Mouse (Mus musculus): Measurements from ENCODE around the gene Olfr796. TPM values are rescaled to one million over a fixed set of nuclear protein-coding genes. Genes with fewer than 3 reads are reported as not detected.

Olfr796 gene
- total RNA-seq (2021): not detected
- not detected in 2 replicates for polyA plus RNA-seq (2012; rRNA removed)
- long read RNA-seq: 0 reads

- TF ChIP-seq CTCF (IDR thresholded peaks at IDR 0.05) (no peak), EP300 (IDR thresholded peaks at IDR 0.05; ENCODE audit: insufficient read depth, low read depth, low read length) (no peak), POLR2A (IDR thresholded peaks at IDR 0.05; ENCODE audit: insufficient read depth, low read depth, low read length) (no peak)
- no peak within 1 kb of the TSS for H3K27ac ChIP-seq
- WGBS: 87% methylated on average over 1 of the region's 1 CpGs
Observed at GRCm38 (mm10) chr10:129612470-129612869, at the start of gene Olfr796. Olfr796 (minus strand) TSS chr10:129612570.

GRCm38 (mm10) chr10:129657394-129657793 is 45.0 kb upstream of the Olfr796 start, which contains the start of gene Olfr800:
Olfr800 (plus strand) TSS chr10:129657694.
- intact Hi-C loops (cut with DNase I): no loop called here
- TF ChIP-seq POLR2A (IDR thresholded peaks at IDR 0.05; ENCODE audit: insufficient read depth, low read depth, low read length) (no peak), CTCF (IDR thresholded peaks at IDR 0.05) (no peak), EP300 (IDR thresholded peaks at IDR 0.05; ENCODE audit: insufficient read depth, low read depth, low read length) (no peak)
- DNase-seq: no peak
- no peaks in the 10 kb centered on the region for H3K4me1 ChIP-seq (ENCODE audit: control insufficient read depth, insufficient read depth, low read length)
- no peaks in the 10 kb centered on the region for H3K79me2 ChIP-seq (replicated peaks; ENCODE audit: control insufficient read depth, insufficient read depth, low read length)
- H3K36me3 ChIP-seq (ENCODE audit: control insufficient read depth, insufficient read depth, low read length): no peaks in the 10 kb centered on the region
- no peak within 1 kb of the TSS for H3K27ac ChIP-seq
- H3K27me3 ChIP-seq (ENCODE audit: control insufficient read depth, insufficient read depth, low read length): no peaks in the 10 kb centered on the region
- no peak within 1 kb of the TSS for H3K9ac ChIP-seq (ENCODE audit: low read depth, low read length)
- no peak within 1 kb of the TSS for H3K4me3 ChIP-seq

More at GRCm38 (mm10) chr10:129612470-129612869, at the start of gene Olfr796:
- no peaks in the 10 kb centered on the region for H3K4me1 ChIP-seq (ENCODE audit: control insufficient read depth, insufficient read depth, low read length)
- no peak within 1 kb of the TSS for H3K9ac ChIP-seq (ENCODE audit: low read depth, low read length)
- DNase-seq: no peak
- H3K4me3 ChIP-seq: no peak within 1 kb of the TSS
- H3K36me3 ChIP-seq (ENCODE audit: control insufficient read depth, insufficient read depth, low read length): no peaks in the 10 kb centered on the region
- no peaks in the 10 kb centered on the region for H3K27me3 ChIP-seq (ENCODE audit: control insufficient read depth, insufficient read depth, low read length)
- intact Hi-C loops (cut with DNase I): no loop called here
- H3K79me2 ChIP-seq (replicated peaks; ENCODE audit: control insufficient read depth, insufficient read depth, low read length): no peaks in the 10 kb centered on the region

- H3K27me3 ChIP-seq (ENCODE audit: control insufficient read depth, insufficient read depth, low read length): no peaks in the 10 kb centered on the region
- no peak overlapping the region for H3K27ac ChIP-seq
- intact Hi-C loops (cut with DNase I): no loop called here
- H3K4me3 ChIP-seq: no peak overlapping the region
- no peak for DNase-seq
- no peak overlapping the region for H3K9ac ChIP-seq (ENCODE audit: low read depth, low read length)
- H3K4me1 ChIP-seq (ENCODE audit: control insufficient read depth, insufficient read depth, low read length): no peaks in the 10 kb centered on the region
- H3K36me3 ChIP-seq (ENCODE audit: control insufficient read depth, insufficient read depth, low read length): no peaks in the 10 kb centered on the region
- WGBS: 61% methylated on average over 1 of the region's 1 CpGs
- TF ChIP-seq POLR2A (IDR thresholded peaks at IDR 0.05; ENCODE audit: insufficient read depth, low read depth, low read length) (no peak), EP300 (IDR thresholded peaks at IDR 0.05; ENCODE audit: insufficient read depth, low read depth, low read length) (no peak)
- H3K79me2 ChIP-seq (replicated peaks; ENCODE audit: control insufficient read depth, insufficient read depth, low read length): no peaks in the 10 kb centered on the region
Observed at GRCm38 (mm10) chr10:129651763-129652162, 39.4 kb upstream of the Olfr796 start.

DNA sequence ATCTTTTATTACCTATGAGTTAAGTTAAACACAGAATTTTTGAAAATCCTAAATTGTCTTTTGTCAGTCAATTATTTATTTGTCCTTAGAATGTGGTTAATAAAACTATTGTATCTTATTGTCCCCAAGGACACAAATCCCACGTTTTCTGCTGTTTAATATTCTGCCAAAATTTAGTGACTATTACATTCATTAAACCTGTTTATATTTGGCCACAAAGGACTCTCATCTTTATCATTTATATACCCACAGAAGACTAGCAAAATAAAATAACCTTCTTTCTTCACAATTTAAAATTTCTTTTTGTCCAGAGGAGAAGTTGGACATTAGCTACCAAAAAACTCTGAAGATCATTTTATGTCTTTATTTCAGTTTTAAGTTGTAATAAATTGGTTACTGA is 24.8 kb upstream of the Olfr796 start, which contains the start of gene Olfr799:
TSS of gene Olfr799 (plus strand) at position 301 of the 400 bp plus-strand sequence.
- Histone ChIP-seq H3K27me3 (ENCODE audit: control insufficient read depth, insufficient read depth, low read length) (no peaks in the 10 kb centered on the region), H3K36me3 (ENCODE audit: control insufficient read depth, insufficient read depth, low read length) (no peaks in the 10 kb centered on the region), H3K4me3 (no peak within 1 kb of the TSS), H3K9ac (ENCODE audit: low read depth, low read length) (no peak within 1 kb of the TSS), H3K27ac (no peak within 1 kb of the TSS), H3K79me2 (replicated peaks; ENCODE audit: control insufficient read depth, insufficient read depth, low read length) (no peaks in the 10 kb centered on the region), H3K4me1 (ENCODE audit: control insufficient read depth, insufficient read depth, low read length) (no peaks in the 10 kb centered on the region)
- intact Hi-C loops (cut with DNase I): no loop called here
- TF ChIP-seq POLR2A (IDR thresholded peaks at IDR 0.05; ENCODE audit: insufficient read depth, low read depth, low read length) (no peak), CTCF (IDR thresholded peaks at IDR 0.05) (no peak), EP300 (IDR thresholded peaks at IDR 0.05; ENCODE audit: insufficient read depth, low read depth, low read length) (no peak)
- no peak for DNase-seq
- 8% methylated on average over 1 of the region's 1 CpGs for WGBS

GRCm38 (mm10) chr10:129627834-129628233 is 15.5 kb upstream of the Olfr796 start, which contains the start of gene Olfr798:
Olfr798 (minus strand) TSS chr10:129627934.
- H3K4me1 ChIP-seq (ENCODE audit: control insufficient read depth, insufficient read depth, low read length): no peaks in the 10 kb centered on the region
- 67% methylated on average over 1 of the region's 1 CpGs for WGBS
- H3K36me3 ChIP-seq (ENCODE audit: control insufficient read depth, insufficient read depth, low read length): no peaks in the 10 kb centered on the region

GRCm38 (mm10) chr10:129623251-129623650 is 10.9 kb upstream of the Olfr796 start:
- no peak overlapping the region for H3K27ac ChIP-seq
- H3K9ac ChIP-seq (ENCODE audit: low read depth, low read length): no peak overlapping the region
- intact Hi-C loops (cut with DNase I): no loop called here

More at GRCm38 (mm10) chr10:129627834-129628233, 15.5 kb upstream of the Olfr796 start, which contains the start of gene Olfr798:
- DNase-seq: no peak
- intact Hi-C loops (cut with DNase I): no loop called here
- TF ChIP-seq EP300 (IDR thresholded peaks at IDR 0.05; ENCODE audit: insufficient read depth, low read depth, low read length) (no peak), POLR2A (IDR thresholded peaks at IDR 0.05; ENCODE audit: insufficient read depth, low read depth, low read length) (no peak), CTCF (IDR thresholded peaks at IDR 0.05) (no peak)
- no peak within 1 kb of the TSS for H3K4me3 ChIP-seq
- H3K9ac ChIP-seq (ENCODE audit: low read depth, low read length): no peak within 1 kb of the TSS
- no peaks in the 10 kb centered on the region for H3K27me3 ChIP-seq (ENCODE audit: control insufficient read depth, insufficient read depth, low read length)
- H3K79me2 ChIP-seq (replicated peaks; ENCODE audit: control insufficient read depth, insufficient read depth, low read length): no peaks in the 10 kb centered on the region
- no peak within 1 kb of the TSS for H3K27ac ChIP-seq

More at GRCm38 (mm10) chr10:129623251-129623650, 10.9 kb upstream of the Olfr796 start:
- DNase-seq: no peak
- no peaks in the 10 kb centered on the region for H3K4me1 ChIP-seq (ENCODE audit: control insufficient read depth, insufficient read depth, low read length)
- TF ChIP-seq EP300 (IDR thresholded peaks at IDR 0.05; ENCODE audit: insufficient read depth, low read depth, low read length): no peak
- no peak for TF ChIP-seq CTCF (IDR thresholded peaks at IDR 0.05)
- TF ChIP-seq POLR2A (IDR thresholded peaks at IDR 0.05; ENCODE audit: insufficient read depth, low read depth, low read length): no peak
- no peaks in the 10 kb centered on the region for H3K79me2 ChIP-seq (replicated peaks; ENCODE audit: control insufficient read depth, insufficient read depth, low read length)
- no peaks in the 10 kb centered on the region for H3K27me3 ChIP-seq (ENCODE audit: control insufficient read depth, insufficient read depth, low read length)
- no peaks in the 10 kb centered on the region for H3K36me3 ChIP-seq (ENCODE audit: control insufficient read depth, insufficient read depth, low read length)
- no peak overlapping the region for H3K4me3 ChIP-seq
